In the genomic region with DNA sequence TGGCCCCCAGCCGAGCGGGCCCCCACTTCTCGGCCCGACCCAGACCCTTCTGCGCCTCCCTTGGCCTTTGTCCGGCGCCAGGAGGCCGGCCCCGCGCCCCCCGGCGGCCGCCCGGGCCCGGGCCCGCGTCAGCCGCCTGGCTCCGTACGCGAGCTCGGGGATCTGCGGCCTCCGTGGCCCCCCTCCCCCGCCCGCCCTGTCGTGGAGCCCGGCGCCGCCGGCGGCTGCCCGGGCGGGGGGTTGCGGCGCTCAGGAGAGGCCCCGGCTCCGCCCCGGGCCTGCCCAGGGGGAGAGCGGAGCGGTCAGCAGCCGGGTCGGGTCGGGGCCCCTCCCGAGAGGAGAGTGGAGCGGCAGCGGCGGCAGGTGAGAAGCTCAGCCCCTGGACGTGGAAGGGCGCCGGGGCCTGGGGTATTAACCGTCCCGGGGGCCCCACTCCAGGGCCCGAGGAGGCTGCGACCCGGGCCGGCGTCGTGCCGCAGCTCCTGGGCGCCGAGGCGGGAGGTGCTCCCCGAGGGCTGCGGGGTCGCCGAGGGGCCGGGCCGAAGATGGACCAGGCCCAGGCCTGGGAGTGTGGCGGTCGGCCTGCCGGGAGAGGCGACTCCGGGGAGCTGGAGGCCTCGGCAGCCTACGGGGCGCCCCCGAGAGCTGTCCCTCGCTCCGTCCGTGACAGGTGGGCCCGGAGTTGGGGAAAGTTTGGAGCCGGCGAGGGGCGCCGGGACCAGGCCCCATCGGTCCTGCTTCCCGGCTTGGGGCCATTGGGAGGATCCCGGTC, we compare ENCODE assay signal across 8 mouse cellular contexts. TPM values are rescaled to one million over a fixed set of nuclear protein-coding genes. Genes with fewer than 3 reads are reported as not detected.
DNase-seq lines count a peak whose midpoint lies in the region; ATAC-seq lines count a peak whose summit lies in the region.

No protein-coding gene starts in this region.

- peak overlapping the region; percentile 99 for H3K9ac ChIP-seq in limb, embryonic 11.5 days (ENCODE audit: low read length)
- peak overlapping the region; percentile 99 for H3K9ac ChIP-seq in midbrain, embryonic 12.5 days (replicated peaks)

- intact Hi-C loops in gastrocnemius, postnatal 14 days (cut with DNase I; ENCODE audit: low total_unique reads) = no loop called here

- no peaks in the 10 kb centered on the region; the same call in 1 of the 2 replicates for H3K4me1 ChIP-seq in limb, embryonic 11.5 days (ENCODE audit: control insufficient read depth, insufficient read depth, low read length)
- H3K4me1 ChIP-seq in midbrain, embryonic 12.5 days = peaks cover 23% of the 10 kb centered on the region

- H3K4me3 ChIP-seq in limb, embryonic 11.5 days (ENCODE audit: low read depth, low read length) = peak overlapping the region; percentile 96
- peak overlapping the region; percentile 98 for H3K4me3 ChIP-seq in midbrain, embryonic 12.5 days

- ATAC-seq in inflammation-experienced regulatory T-cells, adult 6 months = peak; percentile 14
- ATAC-seq in limb, embryonic 11.5 days (ENCODE audit: insufficient number of reproducible peaks, low FRiP score, low TSS enrichment, low read depth) = peak; percentile 67
- ATAC-seq in midbrain, embryonic 12.5 days (ENCODE audit: low FRiP score, low read depth) = peak; percentile 79
- no peak for ATAC-seq in megakaryocyte-erythroid progenitor cell, adult 5-6 weeks (replicated peaks; ENCODE audit: low FRiP score, low TSS enrichment, poor library complexity, severe bottlenecking)

- peak; percentile 43 for DNase-seq in T-cell, adult 2 months (ENCODE audit: low spot score)
- peak; percentile 47 to 50 for DNase-seq in cerebellum, postnatal 36 days
- DNase-seq in gastrocnemius, postnatal 14 days = peak; percentile 51
- DNase-seq in limb, embryonic 11.5 days (ENCODE audit: low spot score) = peak; percentile 70
- peak; percentile 50 for DNase-seq in spleen, adult 12 weeks (ENCODE audit: low spot score)

- 6% methylated on average over 64 of the region's 89 CpGs for WGBS in limb, embryonic 11.5 days
- WGBS in midbrain, embryonic 12.5 days = 3% methylated on average over 63 of the region's 89 CpGs

- H3K9me3 ChIP-seq in limb, embryonic 11.5 days (ENCODE audit: control insufficient read depth, low read length) = no peaks in the 10 kb centered on the region
- H3K9me3 ChIP-seq in midbrain, embryonic 12.5 days = no peaks in the 10 kb centered on the region

- H3K4me2 ChIP-seq in limb, embryonic 11.5 days (ENCODE audit: low read depth, severe bottlenecking) = peak overlapping the region; percentile 64
- H3K4me2 ChIP-seq in midbrain, embryonic 12.5 days (replicated peaks) = peak overlapping the region; percentile 88

- H3K27ac ChIP-seq in limb, embryonic 11.5 days (replicated peaks; ENCODE audit: low read depth, low read length) = peak overlapping the region; percentile 90
- H3K27ac ChIP-seq in midbrain, embryonic 12.5 days (replicated peaks) = peak overlapping the region; percentile 95

- peaks cover 3% of the 10 kb centered on the region; the same call in 1 of the 2 replicates for H3K36me3 ChIP-seq in limb, embryonic 11.5 days (ENCODE audit: control insufficient read depth, insufficient read depth, low read length)
- peaks cover 18% of the 10 kb centered on the region for H3K36me3 ChIP-seq in midbrain, embryonic 12.5 days

- no peaks in the 10 kb centered on the region for H3K27me3 ChIP-seq in limb, embryonic 11.5 days (ENCODE audit: control insufficient read depth, insufficient read depth, low read length)
- H3K27me3 ChIP-seq in midbrain, embryonic 12.5 days = no peaks in the 10 kb centered on the region

RNA-seq across cellular contexts. Expression of a gene that starts 3.3 kb away (rescaled TPM):
- 10 to 100 TPM; 32.3 to 33.6 TPM for total RNA-seq in gastrocnemius, postnatal 14 days (2021)
- polyA plus RNA-seq in inflammation-experienced regulatory T-cells, adult 6 months (2017; shearing (Covaris generic)) = 10 to 100 TPM; 18.1 to 28.7 (median 20.4) TPM
- polyA plus RNA-seq in limb, embryonic 11.5 days (2014; fragmentation: Nextera tagmentation; extraction: Ambion mirVana) = 29.9 and 30.1 TPM in 2 replicates
- 29.4 and 31.7 TPM in 2 replicates for polyA plus RNA-seq in midbrain, embryonic 12.5 days (2016; fragmentation: Nextera tagmentation; extraction: Ambion mirVana)
- total RNA-seq in megakaryocyte-erythroid progenitor cell, adult 5-6 weeks (2014; fragmentation: Nextera tagmentation) = 42.9 and 52.9 TPM in 2 replicates
- total RNA-seq in megakaryocyte-erythroid progenitor cell, adult 5-6 weeks (2017) = 87.4 and 94.0 TPM in 2 replicates

RNA-seq across cellular contexts. Expression of a gene that starts 35.2 kb away (rescaled TPM):
- not detected for total RNA-seq in gastrocnemius, postnatal 14 days (2021)
- not detected for polyA plus RNA-seq in inflammation-experienced regulatory T-cells, adult 6 months (2017; shearing (Covaris generic))
- polyA plus RNA-seq in limb, embryonic 11.5 days (2014; fragmentation: Nextera tagmentation; extraction: Ambion mirVana) = not detected in 2 replicates
- not detected in 2 replicates for polyA plus RNA-seq in midbrain, embryonic 12.5 days (2016; fragmentation: Nextera tagmentation; extraction: Ambion mirVana)
- total RNA-seq in megakaryocyte-erythroid progenitor cell, adult 5-6 weeks (2014; fragmentation: Nextera tagmentation) = not detected in 2 replicates
- total RNA-seq in megakaryocyte-erythroid progenitor cell, adult 5-6 weeks (2017) = not detected in 2 replicates

RNA-seq across cellular contexts. Expression of a gene that starts 55.6 kb away (rescaled TPM):
- 1 to 10 TPM; 6.9 to 9.6 TPM for total RNA-seq in gastrocnemius, postnatal 14 days (2021)
- 10 to 100 TPM; 12.5 to 21.4 (median 20.0) TPM for polyA plus RNA-seq in inflammation-experienced regulatory T-cells, adult 6 months (2017; shearing (Covaris generic))
- 49.8 and 58.5 TPM in 2 replicates for polyA plus RNA-seq in limb, embryonic 11.5 days (2014; fragmentation: Nextera tagmentation; extraction: Ambion mirVana)
- 38.7 and 38.8 TPM in 2 replicates for polyA plus RNA-seq in midbrain, embryonic 12.5 days (2016; fragmentation: Nextera tagmentation; extraction: Ambion mirVana)
- total RNA-seq in megakaryocyte-erythroid progenitor cell, adult 5-6 weeks (2014; fragmentation: Nextera tagmentation) = 44.5 and 60.0 TPM in 2 replicates
- 28.5 and 30.1 TPM in 2 replicates for total RNA-seq in megakaryocyte-erythroid progenitor cell, adult 5-6 weeks (2017)
